Mouse (Mus musculus) hindbrain, embryonic 13.5 days (tissue): ENCODE measurements around the gene Gm42372. TPM values are rescaled to one million over a fixed set of nuclear protein-coding genes. Genes with fewer than 3 reads are reported as not detected.
"Not testable (repeated sequence)": the region's sequence is repeated elsewhere in the genome, so short reads cannot be mapped to it uniquely, and the experiment has no call there.

Source experiments
- ATAC-seq: fragments of 200-750 bp; cut with Nextera tagmentation; 2 replicates; pipeline ENCODE4 v1.8.0; 2017; ENCODE audit warnings: moderate TSS enrichment; ENCODE audit not compliant: low FRiP score
- H3K27ac ChIP-seq: fragments of 300-500 bp; sonication (generic); 2 replicates; pipeline ENCODE4 v1.5.1; 2015; ENCODE audit warnings: inconsistent platforms, mild to moderate bottlenecking, moderate library complexity
- H3K27me3 ChIP-seq: fragments of 300-500 bp; sonication (generic); 2 replicates; pipeline ENCODE4 v1.6.1; 2015; ENCODE audit warnings: mild to moderate bottlenecking, inconsistent platforms
- H3K36me3 ChIP-seq: fragments of 300-500 bp; sonication (generic); 2 replicates; pipeline ENCODE4 v1.6.1; 2015; ENCODE audit warnings: mild to moderate bottlenecking, inconsistent platforms
- H3K4me1 ChIP-seq: fragments of 300-500 bp; sonication (generic); replicated peaks from 2 replicates; pipeline ENCODE4 v1.6.1; 2015; ENCODE audit warnings: inconsistent platforms
- H3K4me2 ChIP-seq: fragments of 300-500 bp; sonication (generic); 2 replicates; pipeline ENCODE4 v1.6.1; 2015; ENCODE audit warnings: inconsistent platforms, mild to moderate bottlenecking, moderate library complexity
- H3K4me3 ChIP-seq: fragments of 300-500 bp; sonication (generic); 2 replicates; pipeline ENCODE4 v1.5.1; 2015; ENCODE audit warnings: mild to moderate bottlenecking, inconsistent platforms
- H3K9ac ChIP-seq: fragments of 300-500 bp; sonication (generic); 2 replicates; pipeline ENCODE4 v1.6.1; 2015; ENCODE audit warnings: mild to moderate bottlenecking, inconsistent platforms
- H3K9me3 ChIP-seq: fragments of 300-500 bp; sonication (generic); 2 replicates; pipeline ENCODE4 v1.6.1; 2016; ENCODE audit warnings: inconsistent platforms
- WGBS: fragments of 180-500 bp; shearing (Covaris S2); methylation state at CpG from one replicate; pipeline ENCODE4 v1.1.7; 2015; 5-methylcytosine and 5-hydroxymethylcytosine counted together
- polyA plus RNA-seq: library from polyadenylated mRNA; unstranded; fragments of >200 nt; fragmentation: Nextera tagmentation; extraction: Ambion mirVana; gene quantifications from 2 replicates; pipeline ENCODE4 v1.2.1, GENCODE M21; 2015

The Gm42372 gene
- polyA plus RNA-seq, 1 experiment from 2014 or later: 3.7 TPM

- Histone ChIP-seq H3K9ac (peak overlapping the region; percentile 93), H3K4me2 (peak overlapping the region; percentile 97), H3K4me3 (peak overlapping the region; percentile 85), H3K36me3 (peaks cover 10% of the 10 kb centered on the region; the same call in 1 of the 2 replicates), H3K9me3 (no peaks in the 10 kb centered on the region), H3K27ac (peak overlapping the region; percentile 97), H3K4me1 (peaks cover 86% of the 10 kb centered on the region), H3K27me3 (peaks cover 8% of the 10 kb centered on the region; the same call in 1 of the 2 replicates)
- 1% methylated on average over 4 of the region's 4 CpGs for WGBS
- no peak for ATAC-seq
Observed at GRCm38 (mm10) chr7:16947959-16948361, 34.9 kb upstream of the Gm42372 start.

- H3K9ac ChIP-seq: peak overlapping the region; percentile 93
- no peaks in the 10 kb centered on the region for H3K9me3 ChIP-seq
- H3K4me3 ChIP-seq: peak overlapping the region; percentile 85
- whole genome bisulfite sequencing: 54% methylated on average over 8 of the region's 8 CpGs
- peak overlapping the region; percentile 97 for H3K4me2 ChIP-seq
- peaks cover 10% of the 10 kb centered on the region; the same call in 1 of the 2 replicates for H3K36me3 ChIP-seq
- peak overlapping the region; percentile 97 for H3K27ac ChIP-seq
- peaks cover 8% of the 10 kb centered on the region; the same call in 1 of the 2 replicates for H3K27me3 ChIP-seq
- H3K4me1 ChIP-seq: peaks cover 76% of the 10 kb centered on the region
- ATAC-seq: no peak
Observed at GRCm38 (mm10) chr7:16948923-16949458, 33.9 kb upstream of the Gm42372 start.

- H3K4me2 ChIP-seq: peak overlapping the region; percentile 97
- peaks cover 68% of the 10 kb centered on the region for H3K4me1 ChIP-seq
- H3K9ac ChIP-seq: peak overlapping the region; percentile 93
- peak overlapping the region; percentile 97 for H3K27ac ChIP-seq
- peaks cover 10% of the 10 kb centered on the region; the same call in 1 of the 2 replicates for H3K36me3 ChIP-seq
- no peaks in the 10 kb centered on the region for H3K9me3 ChIP-seq
- ATAC-seq: peak; percentile 49
- WGBS: 10% methylated on average over 29 of the region's 29 CpGs
- peaks cover 8% of the 10 kb centered on the region; the same call in 1 of the 2 replicates for H3K27me3 ChIP-seq
- peak overlapping the region; percentile 85 for H3K4me3 ChIP-seq
Observed at GRCm38 (mm10) chr7:16949908-16950841, 32.7 kb upstream of the Gm42372 start.

- WGBS: 31% methylated on average over 18 of the region's 18 CpGs
- Histone ChIP-seq H3K27ac (peak overlapping the region; percentile 97), H3K4me2 (peak overlapping the region; percentile 97), H3K27me3 (peaks cover 8% of the 10 kb centered on the region; the same call in 1 of the 2 replicates), H3K4me3 (no peak overlapping the region), H3K9ac (no peak overlapping the region; the same call in 1 of the 2 replicates), H3K9me3 (no peaks in the 10 kb centered on the region), H3K4me1 (peaks cover 60% of the 10 kb centered on the region), H3K36me3 (peaks cover 10% of the 10 kb centered on the region; the same call in 1 of the 2 replicates)
- peak; percentile 33 for ATAC-seq
Observed at GRCm38 (mm10) chr7:16950861-16951635, 31.8 kb upstream of the Gm42372 start.

GRCm38 (mm10) chr7:16953776-16954175 is 29.1 kb upstream of the Gm42372 start:
- not testable (repeated sequence) for H3K36me3 ChIP-seq, H3K27ac ChIP-seq, H3K4me2 ChIP-seq, H3K4me3 ChIP-seq, H3K27me3 ChIP-seq, H3K9me3 ChIP-seq, ATAC-seq, H3K9ac ChIP-seq
- WGBS: 70% methylated on average over 2 of the region's 2 CpGs
- H3K4me1 ChIP-seq: peaks cover 57% of the 10 kb centered on the region

GRCm38 (mm10) chr7:16955712-16956111 is 27.2 kb upstream of the Gm42372 start:
- Histone ChIP-seq H3K9ac (no peak overlapping the region), H3K4me2 (no peak overlapping the region), H3K4me1 (peaks cover 56% of the 10 kb centered on the region), H3K36me3 (0 out of 2 replicates have a peak, but pooled peaks cover under 1% of the 10 kb centered on the region), H3K27ac (peak overlapping the region; percentile 93), H3K4me3 (no peak overlapping the region), H3K9me3 (no peaks in the 10 kb centered on the region), H3K27me3 (no peaks in the 10 kb centered on the region)
- no peak for ATAC-seq
- WGBS: 91% methylated on average over 4 of the region's 4 CpGs

GRCm38 (mm10) chr7:16956410-16957265 is 26.2 kb upstream of the Gm42372 start:
- ATAC-seq: 0 out of 2 replicates have a peak, but pooled peaks have one; percentile 31
- H3K4me2 ChIP-seq: peak overlapping the region; percentile 36

GRCm38 (mm10) chr7:16959539-16960187 is 23.2 kb upstream of the Gm42372 start, which contains the start of gene Pnmal1:
Pnmal1 (plus strand) TSS chr7:16959679.
- peak; percentile 94 for ATAC-seq
- H3K27ac ChIP-seq: peak within 1 kb of the TSS; percentile 97
- H3K36me3 ChIP-seq: peaks cover 25% of the 10 kb centered on the region
- peaks cover 67% of the 10 kb centered on the region for H3K4me1 ChIP-seq
- peak within 1 kb of the TSS; percentile 76 for H3K4me2 ChIP-seq
- H3K4me3 ChIP-seq: peak within 1 kb of the TSS; percentile 45
- WGBS: 5% methylated on average over 17 of the region's 17 CpGs
- peak within 1 kb of the TSS; percentile 70 for H3K9ac ChIP-seq
- H3K9me3 ChIP-seq: no peaks in the 10 kb centered on the region
- no peaks in the 10 kb centered on the region for H3K27me3 ChIP-seq

More at GRCm38 (mm10) chr7:16956410-16957265, 26.2 kb upstream of the Gm42372 start:
- Histone ChIP-seq H3K27ac (peak overlapping the region; percentile 93), H3K9me3 (no peaks in the 10 kb centered on the region), H3K27me3 (no peaks in the 10 kb centered on the region), H3K36me3 (peaks cover 9% of the 10 kb centered on the region; the same call in 1 of the 2 replicates), H3K9ac (peak overlapping the region; percentile 58; the same call in 1 of the 2 replicates), H3K4me1 (peaks cover 59% of the 10 kb centered on the region), H3K4me3 (no peak overlapping the region)
- WGBS: 30% methylated on average over 15 of the region's 15 CpGs

- no peak for ATAC-seq
- Histone ChIP-seq H3K4me2 (peak overlapping the region; percentile 76), H3K4me1 (peaks cover 60% of the 10 kb centered on the region), H3K4me3 (peak overlapping the region; percentile 7; the same call in 1 of the 2 replicates), H3K9me3 (no peaks in the 10 kb centered on the region), H3K27me3 (no peaks in the 10 kb centered on the region), H3K27ac (no peak overlapping the region), H3K36me3 (peaks cover 25% of the 10 kb centered on the region), H3K9ac (no peak overlapping the region)
- 82% methylated on average over 5 of the region's 5 CpGs for WGBS
Observed at GRCm38 (mm10) chr7:16961678-16962077, 21.2 kb upstream of the Gm42372 start.

- no peak overlapping the region for H3K4me2 ChIP-seq
- no peak overlapping the region for H3K27ac ChIP-seq
- 88% methylated on average over 6 of the region's 6 CpGs for WGBS
- 0 out of 2 replicates have a peak, but pooled peaks cover 5% of the 10 kb centered on the region for H3K36me3 ChIP-seq
- no peak overlapping the region for H3K4me3 ChIP-seq
- peaks cover 3% of the 10 kb centered on the region; the same call in 1 of the 2 replicates for H3K4me1 ChIP-seq
- no peaks in the 10 kb centered on the region for H3K9me3 ChIP-seq
- H3K9ac ChIP-seq: no peak overlapping the region
- no peak for ATAC-seq
- H3K27me3 ChIP-seq: no peaks in the 10 kb centered on the region
Observed at GRCm38 (mm10) chr7:16968414-16968813, 14.5 kb upstream of the Gm42372 start.
